Mouse (Mus musculus): Measurements from ENCODE around the gene Klk12. TPM values are rescaled to one million over a fixed set of nuclear protein-coding genes. Genes with fewer than 3 reads are reported as not detected.

Klk12 gene
- total RNA-seq, 2 experiments from 2014 or later = not detected

- no peak for TF ChIP-seq CTCF (IDR thresholded peaks at IDR 0.05)
- intact Hi-C loops (cut with DNase I) = no loop called here
- Histone ChIP-seq H3K27ac (no peak overlapping the region), H3K4me3 (no peak overlapping the region)
- DNase-seq = no peak
Measured at GRCm38 (mm10) chr7:43799876-43800275, 31.2 kb downstream of the Klk12 start.

GRCm38 (mm10) chr7:43810994-43811393, 42.3 kb downstream of the Klk12 start, which contains the start of gene Klk7:
Klk7 (plus strand) TSS chr7:43811294.
- no peak for DNase-seq
- Histone ChIP-seq H3K4me3 (no peak within 1 kb of the TSS), H3K27ac (no peak within 1 kb of the TSS)
- no peak for TF ChIP-seq CTCF (IDR thresholded peaks at IDR 0.05)
- intact Hi-C loops (cut with DNase I) = no loop called here

- no peak overlapping the region for H3K27ac ChIP-seq
- no peak for DNase-seq
- no peak overlapping the region for H3K4me3 ChIP-seq
- TF ChIP-seq CTCF (IDR thresholded peaks at IDR 0.05) = no peak
- intact Hi-C loops (cut with DNase I) = no loop called here
Measured at GRCm38 (mm10) chr7:43815211-43815610, 46.5 kb downstream of the Klk12 start.

GRCm38 (mm10) chr7:43816746-43817145, 48.0 kb downstream of the Klk12 start:
- intact Hi-C loops (cut with DNase I) = no loop called here
- no peak for DNase-seq
- no peak overlapping the region for H3K27ac ChIP-seq
- H3K4me3 ChIP-seq = no peak overlapping the region
- no peak for TF ChIP-seq CTCF (IDR thresholded peaks at IDR 0.05)

GRCm38 (mm10) chr7:43821581-43821980, 52.9 kb downstream of the Klk12 start:
- no peak for DNase-seq
- intact Hi-C loops (cut with DNase I) = no loop called here
- no peak for TF ChIP-seq CTCF (IDR thresholded peaks at IDR 0.05)
- no peak overlapping the region for H3K27ac ChIP-seq
- H3K4me3 ChIP-seq = no peak overlapping the region

Other genes starting within 250 kb of the Klk12 start
- 1 to 10 TPM; 1.4 TPM for gene Cd33, start 224.5 kb upstream of the Klk12 start, total RNA-seq (2021)
- gene Zfp658, start 206.6 kb upstream of the Klk12 start, total RNA-seq (2021) = under 1 TPM; 0.36 to 0.43 TPM
- gene Zfp719, start 189.3 kb upstream of the Klk12 start, total RNA-seq (2021) = 1 to 10 TPM; 3.1 to 4.9 TPM
- gene Zfp819, start 161.7 kb upstream of the Klk12 start, total RNA-seq (2021) = not detected
- gene Ceacam18, start 134.2 kb upstream of the Klk12 start, total RNA-seq (2021) = not detected
- 1 to 10 TPM in 1 of 2 experiments, under 1 TPM in 1; 0.26 to 1.0 TPM for gene Siglece, start 108.7 kb upstream of the Klk12 start, total RNA-seq (2021)
- 1 to 10 TPM; 1.8 to 2.9 TPM for gene Ctu1, start 96.9 kb upstream of the Klk12 start, total RNA-seq (2021)
- gene Klk14, start 78.5 kb upstream of the Klk12 start, total RNA-seq (2021) = not detected
- gene Klk13, start 56.3 kb upstream of the Klk12 start, total RNA-seq (2021) = under 1 TPM in 1 of 2 experiments, not detected in 1; 0.22 TPM
- gene Klk11, start 5.7 kb downstream of the Klk12 start, total RNA-seq (2021) = under 1 TPM in 1 of 2 experiments, not detected in 1; 0.41 TPM
- gene Klk10, start 12.1 kb downstream of the Klk12 start, total RNA-seq (2021) = 1 to 10 TPM in 1 of 2 experiments, under 1 TPM in 1; 0.69 to 1.4 TPM
- gene Klk9, start 23.0 kb downstream of the Klk12 start, total RNA-seq (2021) = not detected
- 1 to 10 TPM; 1.7 to 2.5 TPM for gene Klk8, start 28.7 kb downstream of the Klk12 start, total RNA-seq (2021)
- gene Klk7, start 42.4 kb downstream of the Klk12 start, total RNA-seq (2021) = not detected
- gene Klk6, start 55.6 kb downstream of the Klk12 start, total RNA-seq (2021) = not detected
- not detected for gene Klk5, start 73.1 kb downstream of the Klk12 start, total RNA-seq (2021)
- not detected for gene Klk4, start 112.3 kb downstream of the Klk12 start, total RNA-seq (2021)
- not detected for gene Klk15, start 164.8 kb downstream of the Klk12 start, total RNA-seq (2021)
- gene Klk1b8, start 181.8 kb downstream of the Klk12 start, total RNA-seq (2021) = not detected
- not detected for gene Klk1b1, start 197.9 kb downstream of the Klk12 start, total RNA-seq (2021)
- gene Klk1b9, start 207.2 kb downstream of the Klk12 start, total RNA-seq (2021) = not detected
- gene Klk1b11, start 227.0 kb downstream of the Klk12 start, total RNA-seq (2021) = not detected
- gene Klk1b26, start 243.3 kb downstream of the Klk12 start, total RNA-seq (2021) = 1 to 10 TPM in 1 of 2 experiments, under 1 TPM in 1; 0.51 to 1.0 TPM